Mouse (Mus musculus) liver, embryonic 15.5 days (tissue): ENCODE results near the gene Rpl39l. TPM values are rescaled to one million over a fixed set of nuclear protein-coding genes. Genes with fewer than 3 reads are reported as not detected.
A peak's percentile ranks its signal among the peaks of the same experiment; 100 is the strongest.
"Not testable (repeated sequence)": the region's sequence is repeated elsewhere in the genome, so short reads cannot be mapped to it uniquely, and the experiment has no call there.

Source experiments
- ATAC-seq: fragments of 200-750 bp; cut with Nextera tagmentation; 2 replicates; pipeline ENCODE4 v1.8.0; 2017; ENCODE audit warnings: moderate number of reproducible peaks, mild to moderate bottlenecking, moderate library complexity; ENCODE audit not compliant: insufficient read depth
- H3K27ac ChIP-seq: fragments of 300-500 bp; sonication (generic); replicated peaks from 2 replicates; pipeline ENCODE4 v1.5.1; 2015; ENCODE audit warnings: mild to moderate bottlenecking, inconsistent platforms
- H3K27me3 ChIP-seq: fragments of 300-500 bp; sonication (generic); 2 replicates; pipeline ENCODE4 v1.6.1; 2015; ENCODE audit warnings: mild to moderate bottlenecking, inconsistent platforms
- H3K36me3 ChIP-seq: fragments of 300-500 bp; sonication (generic); replicated peaks from 2 replicates; pipeline ENCODE4 v1.6.1; 2015; ENCODE audit warnings: moderate library complexity, mild to moderate bottlenecking, inconsistent platforms
- H3K4me1 ChIP-seq: fragments of 300-500 bp; sonication (generic); replicated peaks from 2 replicates; pipeline ENCODE4 v1.6.1; 2015; ENCODE audit warnings: inconsistent platforms
- H3K4me2 ChIP-seq: fragments of 300-500 bp; sonication (generic); 2 replicates; pipeline ENCODE4 v1.6.1; 2015; ENCODE audit warnings: moderate library complexity, mild to moderate bottlenecking, inconsistent platforms
- H3K4me3 ChIP-seq: fragments of 300-500 bp; sonication (generic); replicated peaks from 2 replicates; pipeline ENCODE4 v1.5.1; 2015; ENCODE audit warnings: mild to moderate bottlenecking, inconsistent platforms
- H3K9ac ChIP-seq: fragments of 300-500 bp; sonication (generic); 2 replicates; pipeline ENCODE4 v1.6.1; 2015; ENCODE audit warnings: moderate library complexity, mild to moderate bottlenecking, inconsistent platforms
- H3K9me3 ChIP-seq: fragments of 300-500 bp; sonication (generic); replicated peaks from 2 replicates; pipeline ENCODE4 v1.6.1; 2016; ENCODE audit warnings: inconsistent platforms
- WGBS: fragments of 180-500 bp; shearing (Covaris S2); methylation state at CpG from one replicate; pipeline ENCODE4 v1.1.7; 2015; ENCODE audit warnings: mixed read lengths; ENCODE audit not compliant: insufficient replicate concordance; 5-methylcytosine and 5-hydroxymethylcytosine counted together
- polyA plus RNA-seq: library from polyadenylated mRNA; unstranded; fragments of >200 nt; fragmentation: Nextera tagmentation; extraction: Ambion mirVana; gene quantifications from 2 replicates; pipeline ENCODE4 v1.2.1, GENCODE M21; 2015

The Rpl39l gene
- 0.54 and 0.96 TPM in 2 replicates for polyA plus RNA-seq

GRCm38 (mm10) chr16:10170005-10170404 is at the start of gene Rpl39l:
TSS of gene Rpl39l (plus strand) at chr16:10170226.
- Histone ChIP-seq H3K27ac (no peak within 1 kb of the TSS), H3K36me3 (no peaks in the 10 kb centered on the region), H3K4me3 (no peak within 1 kb of the TSS), H3K4me2 (no peak within 1 kb of the TSS), H3K27me3 (no peaks in the 10 kb centered on the region), H3K9me3 (no peaks in the 10 kb centered on the region), H3K4me1 (no peaks in the 10 kb centered on the region), H3K9ac (no peak within 1 kb of the TSS)
- ATAC-seq, result no peak
- 70% methylated on average over 22 of the region's 22 CpGs for WGBS

- no peak overlapping the region for H3K4me3 ChIP-seq
- 58% methylated on average over 1 of the region's 1 CpGs for WGBS
Observed at GRCm38 (mm10) chr16:10127586-10127985, 42.4 kb upstream of the Rpl39l start.

GRCm38 (mm10) chr16:10129052-10129911 is 40.7 kb upstream of the Rpl39l start:
- H3K4me2 ChIP-seq, result no peak overlapping the region
- H3K9me3 ChIP-seq, result no peaks in the 10 kb centered on the region
- H3K36me3 ChIP-seq, result no peaks in the 10 kb centered on the region
- no peaks in the 10 kb centered on the region for H3K27me3 ChIP-seq
- ATAC-seq, result no peak
- no peak overlapping the region for H3K27ac ChIP-seq
- 51% methylated on average over 2 of the region's 2 CpGs for WGBS
- no peak overlapping the region for H3K4me3 ChIP-seq
- H3K9ac ChIP-seq, result no peak overlapping the region
- H3K4me1 ChIP-seq, result no peaks in the 10 kb centered on the region

More at GRCm38 (mm10) chr16:10127586-10127985, 42.4 kb upstream of the Rpl39l start:
- no peak overlapping the region for H3K9ac ChIP-seq
- H3K4me1 ChIP-seq, result no peaks in the 10 kb centered on the region
- no peaks in the 10 kb centered on the region for H3K9me3 ChIP-seq
- no peaks in the 10 kb centered on the region for H3K36me3 ChIP-seq
- no peak overlapping the region for H3K4me2 ChIP-seq
- H3K27me3 ChIP-seq, result no peaks in the 10 kb centered on the region
- ATAC-seq, result no peak
- H3K27ac ChIP-seq, result no peak overlapping the region

DNA sequence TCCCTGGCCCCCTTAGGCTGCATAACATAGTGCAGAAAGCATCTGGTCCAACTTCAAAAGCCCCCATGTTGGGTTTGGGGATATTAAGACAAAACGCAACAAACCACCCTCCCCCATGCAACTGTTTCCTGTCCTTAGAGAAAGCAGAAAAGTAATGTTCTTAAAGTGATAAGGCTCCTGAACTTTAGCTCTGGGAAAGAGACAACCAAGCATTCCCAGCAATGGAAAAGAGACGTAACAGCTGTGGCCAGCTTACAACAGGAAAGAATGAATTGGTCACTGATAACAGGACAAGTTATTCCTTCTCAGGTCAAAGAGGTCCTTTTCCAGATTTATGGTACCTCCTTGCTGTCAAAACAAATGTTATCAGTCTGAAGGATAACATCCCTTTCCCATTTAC is 26.9 kb upstream of the Rpl39l start:
- Histone ChIP-seq H3K4me3 (no peak overlapping the region), H3K27ac (no peak overlapping the region), H3K36me3 (no peaks in the 10 kb centered on the region), H3K9ac (no peak overlapping the region), H3K27me3 (no peaks in the 10 kb centered on the region), H3K9me3 (no peaks in the 10 kb centered on the region), H3K4me2 (no peak overlapping the region), H3K4me1 (no peaks in the 10 kb centered on the region)
- no peak for ATAC-seq
- WGBS, result 32% methylated on average over 2 of the region's 2 CpGs

GRCm38 (mm10) chr16:10147401-10147800 is 22.6 kb upstream of the Rpl39l start:
- Histone ChIP-seq H3K27me3 (no peaks in the 10 kb centered on the region), H3K4me3 (no peak overlapping the region), H3K4me2 (no peak overlapping the region), H3K4me1 (no peaks in the 10 kb centered on the region), H3K27ac (no peak overlapping the region), H3K36me3 (no peaks in the 10 kb centered on the region), H3K9ac (no peak overlapping the region), H3K9me3 (no peaks in the 10 kb centered on the region)
- 78% methylated on average over 5 of the region's 5 CpGs for WGBS
- no peak for ATAC-seq

- no peak overlapping the region for H3K4me2 ChIP-seq
- H3K9me3 ChIP-seq, result no peaks in the 10 kb centered on the region
- ATAC-seq, result no peak
- no peak overlapping the region for H3K27ac ChIP-seq
- H3K4me3 ChIP-seq, result no peak overlapping the region
- no peaks in the 10 kb centered on the region for H3K27me3 ChIP-seq
- H3K36me3 ChIP-seq, result no peaks in the 10 kb centered on the region
- no peak overlapping the region for H3K9ac ChIP-seq
- WGBS, result 75% methylated on average over 8 of the region's 8 CpGs
- H3K4me1 ChIP-seq, result no peaks in the 10 kb centered on the region
Observed at GRCm38 (mm10) chr16:10169123-10169905, 712 bp upstream of the Rpl39l start.

DNA sequence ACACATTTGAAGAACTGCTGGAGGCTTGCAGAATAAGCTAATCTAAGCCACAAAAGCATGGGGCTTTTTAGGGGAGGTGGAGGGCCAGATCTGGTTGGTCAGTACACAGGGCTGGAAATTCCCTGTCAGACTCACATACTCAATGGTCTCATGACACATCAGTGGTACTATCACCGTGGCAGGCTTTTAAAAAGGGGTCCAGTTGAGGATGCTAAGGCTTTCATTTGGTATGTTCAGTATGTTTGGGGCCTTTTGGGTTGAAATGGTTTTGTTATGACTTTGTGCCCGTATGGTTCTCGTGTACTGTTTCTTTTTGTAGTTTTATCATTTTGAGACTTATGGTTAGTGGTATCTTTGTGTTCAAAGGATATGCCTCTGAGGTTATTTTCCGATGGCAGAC is 1.2 kb downstream of the Rpl39l start:
- Histone ChIP-seq H3K27me3 (no peaks in the 10 kb centered on the region), H3K9me3 (no peaks in the 10 kb centered on the region), H3K36me3 (no peaks in the 10 kb centered on the region), H3K27ac (no peak overlapping the region), H3K4me2 (no peak overlapping the region), H3K4me1 (no peaks in the 10 kb centered on the region), H3K9ac (no peak overlapping the region), H3K4me3 (no peak overlapping the region)
- 55% methylated on average over 4 of the region's 4 CpGs for WGBS
- no peak for ATAC-seq

DNA sequence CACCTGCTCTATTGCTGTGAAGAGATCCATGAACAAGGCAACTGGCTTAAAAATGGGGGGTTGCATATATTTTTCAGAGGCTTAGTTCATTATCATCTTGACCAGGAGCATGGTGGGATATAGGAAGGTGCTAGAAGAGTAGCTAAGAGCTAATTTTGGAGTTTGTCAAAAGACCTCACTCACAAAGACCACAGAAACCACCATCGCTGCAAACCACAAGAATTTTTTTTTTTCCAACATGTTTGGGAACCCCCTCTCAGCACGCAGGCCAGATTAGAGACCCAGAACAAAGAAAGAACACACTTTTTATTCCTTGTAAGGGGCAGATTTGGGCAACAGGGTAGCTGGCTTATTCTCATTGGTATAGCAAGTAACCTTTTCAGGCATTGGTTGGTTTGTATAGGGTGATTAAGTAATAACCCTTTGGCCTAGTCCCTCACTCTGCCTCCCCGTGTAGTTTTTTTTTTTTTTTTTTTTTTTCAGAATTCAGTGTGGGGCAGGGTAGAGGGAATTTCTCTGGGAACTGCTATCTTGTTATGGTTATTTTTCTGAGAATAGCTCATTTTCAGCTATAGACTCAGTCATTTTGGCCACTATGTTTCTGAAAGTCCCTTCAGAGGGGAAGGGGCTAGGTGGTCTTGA is 2.3 kb downstream of the Rpl39l start:
- WGBS, result 36% methylated on average over 3 of the region's 3 CpGs
- Histone ChIP-seq H3K4me1 (no peaks in the 10 kb centered on the region), H3K9me3 (no peaks in the 10 kb centered on the region), H3K4me3 (no peak overlapping the region), H3K36me3 (no peaks in the 10 kb centered on the region), H3K27me3 (no peaks in the 10 kb centered on the region), H3K4me2 (no peak overlapping the region), H3K9ac (no peak overlapping the region), H3K27ac (no peak overlapping the region)
- no peak for ATAC-seq

- H3K4me1 ChIP-seq, H3K4me3 ChIP-seq, H3K9me3 ChIP-seq, H3K36me3 ChIP-seq, H3K9ac ChIP-seq, H3K27me3 ChIP-seq, H3K4me2 ChIP-seq, ATAC-seq, H3K27ac ChIP-seq: not testable (repeated sequence)
- 79% methylated on average over 10 of the region's 10 CpGs for WGBS
Observed at GRCm38 (mm10) chr16:10187461-10187860, 17.4 kb downstream of the Rpl39l start.

- Histone ChIP-seq H3K36me3 (no peaks in the 10 kb centered on the region), H3K27me3 (peaks cover 13% of the 10 kb centered on the region), H3K4me1 (peaks cover 6% of the 10 kb centered on the region), H3K4me3 (peak within 1 kb of the TSS; percentile 55), H3K4me2 (peak within 1 kb of the TSS; percentile 84), H3K27ac (no peak within 1 kb of the TSS), H3K9ac (no peak within 1 kb of the TSS; the same call in 1 of the 2 replicates), H3K9me3 (no peaks in the 10 kb centered on the region)
- under 1% methylated on average over 63 of the region's 63 CpGs for WGBS
- peak; percentile 86 for ATAC-seq
Observed at GRCm38 (mm10) chr16:10192679-10193506, 22.9 kb downstream of the Rpl39l start, which contains the start of gene Atf7ip2. TSS of gene Atf7ip2 (plus strand) at chr16:10192712.
